Mouse (Mus musculus): ENCODE results near the gene Ephb1.

Ephb1 gene

DNA sequence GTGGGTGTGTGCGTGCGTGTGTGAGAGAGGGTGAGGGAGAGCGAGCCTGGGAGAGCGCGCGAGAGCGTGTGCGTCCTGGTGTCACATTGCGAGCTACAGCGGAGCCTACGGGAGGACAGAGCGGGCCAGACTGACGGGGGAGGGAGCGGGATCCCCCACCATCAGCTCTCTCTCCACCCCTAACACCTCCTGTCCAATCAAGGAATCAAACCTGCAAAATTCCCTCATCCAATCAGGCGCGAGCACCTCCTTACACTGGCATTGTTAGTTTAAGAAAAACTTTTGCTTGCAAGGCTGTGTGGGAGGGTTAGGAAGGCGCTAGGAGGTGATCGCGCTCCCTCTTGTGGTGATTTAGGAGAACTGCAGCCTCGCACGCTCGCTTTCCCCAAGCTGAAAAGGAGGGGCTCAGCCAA lies at the start of gene Ephb1:
Ephb1 (minus strand) TSS at position 133 of the 413 bp plus-strand sequence.
- peak; percentile 63 for DNase-seq (ENCODE audit: low spot score)

DNA sequence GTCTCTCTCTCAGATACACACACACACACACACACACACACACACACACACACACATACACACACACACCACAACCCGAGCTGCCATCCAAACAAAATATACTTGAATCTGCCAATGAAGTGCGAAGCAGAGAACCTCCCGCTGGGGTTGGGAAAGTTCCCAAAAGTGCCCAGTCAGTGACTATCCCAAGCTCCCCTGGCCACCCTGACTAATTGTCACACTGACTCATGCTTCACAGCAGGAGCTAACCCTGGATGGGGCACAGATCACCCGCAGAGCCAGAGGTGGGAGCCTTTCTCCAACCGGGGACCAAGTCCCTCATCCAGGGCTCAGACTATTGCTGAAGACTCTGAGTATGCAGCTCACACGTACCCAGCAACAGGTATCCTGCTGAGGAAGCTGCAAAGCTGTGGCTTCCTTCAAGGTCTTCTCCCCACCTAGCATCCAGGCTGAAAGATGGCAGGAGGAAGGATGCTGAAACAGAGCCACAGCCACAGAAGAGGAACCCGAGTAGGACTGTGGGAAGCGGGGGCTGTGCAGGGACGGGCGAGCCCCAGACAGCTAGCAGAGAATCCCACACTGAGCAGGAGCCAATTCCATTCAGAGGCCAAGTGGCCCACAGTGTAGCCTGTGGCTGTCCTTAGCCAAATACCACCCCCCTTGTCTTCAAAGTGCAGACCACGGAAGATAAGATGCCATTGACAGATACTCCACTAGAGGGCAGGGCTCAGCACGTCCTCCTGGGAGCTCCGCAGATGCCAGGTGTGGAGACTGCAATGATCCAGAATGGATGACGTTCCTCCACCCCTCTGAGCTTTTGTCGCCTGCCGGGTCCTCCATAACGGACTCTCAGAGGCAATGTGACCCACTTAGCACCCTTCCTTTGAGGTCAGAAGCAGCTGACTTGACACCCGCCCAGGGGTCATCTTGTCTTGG lies 48.9 kb upstream of the Ephb1 start:
- DNase-seq (ENCODE audit: low spot score): no peak

DNA sequence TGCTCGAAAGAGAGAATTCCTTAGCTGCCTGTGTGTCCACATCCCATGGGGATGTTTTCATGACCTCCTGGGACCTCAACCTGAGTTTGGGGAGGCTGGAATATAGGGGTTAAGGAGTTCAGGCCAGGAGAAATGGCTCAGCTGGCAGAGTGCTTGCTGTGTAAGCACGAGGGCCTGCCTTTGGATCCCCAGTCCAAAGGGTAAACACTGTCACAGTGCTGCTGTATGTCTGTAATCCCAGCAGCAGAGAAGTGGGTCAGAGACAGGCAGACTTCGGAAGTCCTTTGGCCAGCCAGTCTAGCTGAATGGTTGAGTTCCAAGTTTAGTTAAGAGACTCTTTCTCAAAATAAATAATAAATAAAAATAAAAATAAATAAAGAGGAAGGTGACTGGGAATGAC lies 48.2 kb upstream of the Ephb1 start:
- DNase-seq (ENCODE audit: low spot score): no peak

DNA sequence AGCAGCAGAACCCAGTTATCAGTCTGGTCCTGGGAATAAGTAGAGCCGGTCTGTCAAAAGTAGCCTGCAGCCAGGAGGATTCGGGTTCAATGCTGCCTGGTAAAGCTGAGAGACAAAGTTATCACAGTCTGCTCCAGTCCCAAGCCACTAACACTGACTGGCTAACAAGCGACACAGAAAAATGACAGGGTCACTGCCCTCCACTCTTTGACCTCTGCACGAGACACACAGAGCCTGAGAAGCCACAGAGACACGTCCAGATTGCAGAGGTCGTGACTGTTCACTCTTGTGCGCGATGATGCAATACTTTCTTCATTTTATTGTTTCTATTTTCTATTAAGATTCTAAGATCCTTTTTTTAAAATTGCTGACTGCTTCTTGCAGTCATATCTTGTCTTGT lies 33.8 kb upstream of the Ephb1 start:
- DNase-seq (ENCODE audit: low spot score): no peak

DNA sequence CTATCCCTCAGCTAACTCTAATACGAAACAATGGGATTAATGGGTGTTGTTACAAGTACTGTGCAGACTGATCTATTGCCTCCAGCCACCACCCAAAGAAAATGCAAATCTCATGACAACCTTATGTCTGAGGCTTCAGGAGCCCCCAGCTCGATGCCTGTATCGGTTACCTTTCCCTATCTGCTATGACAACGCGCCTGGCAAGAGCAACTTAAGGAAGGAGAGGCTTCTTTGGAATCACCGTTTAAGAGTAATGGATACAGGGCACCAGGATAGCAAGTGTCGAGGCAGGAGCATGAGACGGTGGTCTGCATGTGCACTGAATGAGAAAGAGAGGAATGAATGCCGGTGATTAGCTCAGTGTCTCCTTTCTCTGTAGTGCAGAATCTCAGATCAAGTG lies 32.3 kb upstream of the Ephb1 start:
- DNase-seq (ENCODE audit: low spot score): no peak

DNA sequence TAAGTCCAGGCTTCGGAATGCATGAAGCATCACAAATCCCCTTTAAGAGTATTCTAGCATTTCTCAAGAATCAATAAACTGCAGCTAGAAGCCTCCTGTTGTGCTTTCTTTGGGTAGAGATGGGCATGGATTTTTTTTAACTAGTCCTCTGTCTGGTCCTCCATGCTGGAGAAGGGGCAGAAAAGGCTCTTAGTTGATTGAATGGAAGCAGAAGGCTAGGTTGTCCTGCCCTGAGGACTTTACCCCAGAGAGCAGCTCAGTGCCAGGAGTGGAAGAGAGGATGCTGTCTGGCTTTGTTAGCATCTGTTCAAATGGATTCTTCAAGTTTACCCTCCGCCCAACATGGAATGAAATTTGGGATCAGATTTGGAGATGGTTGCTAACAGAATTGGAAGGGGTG lies 25.7 kb upstream of the Ephb1 start:
- no peak for DNase-seq (ENCODE audit: low spot score)

DNA sequence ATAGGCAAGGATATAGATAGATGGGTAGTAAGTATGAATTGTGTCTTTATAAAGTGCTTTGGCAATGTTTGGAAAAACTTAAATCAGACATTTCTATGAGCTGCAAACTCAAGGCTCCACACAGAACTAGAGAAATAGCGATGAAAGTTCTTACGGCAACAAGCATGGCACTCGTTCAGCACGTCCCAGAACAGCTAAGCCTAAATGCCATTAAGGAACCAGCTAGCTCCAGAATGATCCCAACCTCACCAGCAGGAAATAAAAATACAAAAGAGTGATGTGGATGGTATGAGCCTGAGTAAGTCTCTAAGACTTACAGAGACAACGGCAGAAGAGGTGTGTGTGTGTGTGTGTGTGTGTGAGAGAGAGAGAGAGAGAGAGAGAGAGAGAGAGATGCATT lies 20.2 kb upstream of the Ephb1 start:
- DNase-seq (ENCODE audit: low spot score): no peak

DNA sequence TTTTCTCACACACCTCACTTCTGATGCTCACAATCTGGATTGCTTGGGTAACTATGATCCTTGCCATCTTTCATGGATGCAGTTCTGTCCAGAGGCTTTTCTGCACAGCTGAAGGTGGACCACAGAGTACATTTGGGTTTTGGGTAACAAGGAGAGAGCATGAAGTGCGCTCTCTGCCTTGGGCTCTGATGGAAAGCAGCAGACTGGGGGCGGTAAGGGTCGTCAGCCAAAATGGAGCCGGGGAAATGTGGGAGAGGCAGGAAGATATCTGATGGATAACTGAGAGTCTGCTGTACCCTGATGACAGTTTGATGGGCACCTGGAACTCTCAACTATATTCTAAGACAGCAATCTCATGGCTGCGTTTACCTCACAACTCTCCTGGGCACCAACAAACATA lies 19.4 kb upstream of the Ephb1 start:
- DNase-seq (ENCODE audit: low spot score): no peak

DNA sequence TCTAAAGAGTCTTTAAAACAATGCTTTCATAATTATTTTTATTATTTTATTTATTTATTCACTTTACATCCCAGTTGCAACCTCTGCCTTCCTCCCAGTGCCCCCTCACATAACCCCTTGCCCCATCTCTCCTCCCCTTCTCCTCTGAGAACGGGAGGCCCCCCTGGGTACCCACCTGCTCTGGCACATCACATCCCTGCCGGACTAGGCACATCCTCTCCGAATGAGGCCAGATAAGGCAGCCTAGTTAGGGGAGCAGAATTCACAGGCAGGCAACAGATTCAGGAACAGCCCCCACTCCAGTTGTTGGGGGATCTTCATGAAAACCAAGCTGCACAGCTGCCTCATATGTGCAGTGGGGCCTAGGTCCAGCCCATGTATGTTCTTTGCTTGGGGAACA lies 17.4 kb upstream of the Ephb1 start:
- DNase-seq (ENCODE audit: low spot score): no peak

DNA sequence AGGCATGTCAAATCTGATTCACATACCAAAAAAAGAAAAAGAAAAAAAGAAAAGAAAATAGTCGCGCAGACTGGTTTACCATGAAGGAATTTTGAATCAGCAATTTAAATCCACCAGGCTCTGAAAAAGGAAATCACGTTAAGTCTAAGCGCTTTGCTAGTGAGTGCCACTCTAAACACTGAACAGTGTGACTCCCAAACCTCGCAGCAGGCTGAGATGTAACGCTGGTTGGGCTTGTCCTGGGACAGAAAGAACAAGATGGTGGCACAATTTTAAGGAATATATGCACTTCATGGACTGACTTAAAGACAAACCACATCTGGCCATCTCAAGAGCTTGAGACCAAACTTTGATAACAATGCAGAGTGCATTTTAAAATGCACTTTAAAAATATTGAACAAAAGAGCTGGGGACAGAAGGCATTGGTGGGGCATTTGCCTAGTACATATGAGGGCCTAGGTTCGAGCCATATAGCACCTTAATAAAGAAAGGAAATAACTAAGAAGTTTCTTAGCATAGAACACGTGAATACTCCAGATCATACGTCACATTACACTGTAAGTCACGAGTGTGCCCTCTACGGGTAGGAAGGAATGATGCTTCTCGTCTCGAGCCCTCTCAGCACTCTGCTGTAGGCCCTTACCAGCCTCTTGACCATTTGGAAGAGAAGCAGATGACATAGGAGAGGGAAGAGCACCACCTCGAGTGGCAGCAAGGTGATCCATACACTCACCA lies 16.7 kb upstream of the Ephb1 start:
- DNase-seq (ENCODE audit: low spot score): no peak

DNA sequence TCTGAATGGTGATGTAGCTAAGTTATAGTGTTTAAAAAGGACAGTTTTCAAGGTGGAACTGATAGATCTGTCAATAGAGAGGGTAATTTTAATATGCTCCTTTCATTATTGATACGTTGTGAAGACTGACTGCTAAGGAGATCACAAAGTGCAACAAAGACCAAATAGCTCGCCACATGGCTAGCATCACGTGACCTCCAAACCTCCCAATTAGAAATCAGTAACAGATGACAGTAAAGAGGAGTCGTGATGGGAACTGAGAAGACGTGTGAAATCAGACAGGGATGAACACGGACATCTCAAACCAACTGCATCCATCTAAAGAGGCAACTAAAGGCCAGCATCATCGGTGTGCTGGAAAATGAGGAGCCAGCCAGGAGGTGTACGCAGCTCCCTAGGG lies 15.6 kb upstream of the Ephb1 start:
- DNase-seq (ENCODE audit: low spot score): no peak

DNA sequence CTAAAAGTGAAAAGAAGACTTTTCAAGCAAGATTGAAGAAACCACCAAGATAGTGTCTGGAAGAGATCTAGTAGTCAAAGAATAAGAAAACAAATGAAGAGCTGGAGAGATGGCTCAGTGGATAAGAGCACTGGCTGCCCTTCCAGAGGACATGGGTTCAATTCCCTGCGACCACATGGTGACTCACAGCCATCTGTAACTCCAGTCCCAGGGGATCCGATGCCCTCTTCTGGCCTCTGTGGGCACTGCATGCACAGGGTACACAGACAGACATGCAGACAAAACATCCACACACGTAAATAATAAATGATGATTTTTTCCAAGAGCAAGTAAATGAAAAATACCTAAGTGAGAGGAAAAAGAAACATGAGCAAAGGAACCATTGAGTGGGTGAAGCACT lies 14.6 kb upstream of the Ephb1 start:
- no peak for DNase-seq (ENCODE audit: low spot score)

DNA sequence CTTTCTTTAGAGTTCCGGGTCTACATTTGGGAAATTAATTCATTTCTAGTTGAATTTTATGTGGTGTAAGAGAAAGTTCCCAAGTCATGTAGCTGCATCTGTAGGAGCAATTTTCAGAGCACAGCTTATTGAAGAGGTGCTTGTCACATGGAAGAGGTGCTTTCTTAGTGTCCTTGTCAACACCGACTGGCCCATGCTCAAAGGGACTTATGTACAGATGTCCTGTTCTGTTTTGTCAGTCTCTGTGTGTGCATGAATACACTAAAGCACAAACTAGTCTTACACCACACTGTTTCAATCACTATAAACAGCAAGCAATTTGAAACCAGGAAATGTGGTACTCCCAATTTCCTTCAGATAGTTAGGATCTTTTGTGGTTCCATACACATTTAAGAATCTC lies 13.3 kb upstream of the Ephb1 start:
- DNase-seq (ENCODE audit: low spot score): no peak

DNA sequence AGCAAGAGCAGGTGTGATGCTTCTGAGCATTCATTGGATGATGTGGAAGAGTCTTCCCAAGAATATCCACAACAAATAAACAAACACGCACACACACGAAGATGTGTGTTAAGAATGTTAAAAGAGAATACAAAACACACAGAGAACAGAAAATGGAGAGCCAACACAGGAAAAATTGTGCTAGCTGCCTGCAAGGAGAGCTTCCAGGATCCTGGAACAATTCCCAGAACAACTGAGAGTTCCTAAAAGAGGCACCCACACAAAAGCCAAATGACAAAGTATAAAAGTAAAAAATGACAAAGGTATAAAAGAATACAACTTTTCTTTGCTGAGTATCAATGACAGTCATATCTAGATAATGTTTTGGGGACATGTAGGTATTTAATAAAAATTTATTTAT lies 11.0 kb upstream of the Ephb1 start:
- no peak for DNase-seq (ENCODE audit: low spot score)

DNA sequence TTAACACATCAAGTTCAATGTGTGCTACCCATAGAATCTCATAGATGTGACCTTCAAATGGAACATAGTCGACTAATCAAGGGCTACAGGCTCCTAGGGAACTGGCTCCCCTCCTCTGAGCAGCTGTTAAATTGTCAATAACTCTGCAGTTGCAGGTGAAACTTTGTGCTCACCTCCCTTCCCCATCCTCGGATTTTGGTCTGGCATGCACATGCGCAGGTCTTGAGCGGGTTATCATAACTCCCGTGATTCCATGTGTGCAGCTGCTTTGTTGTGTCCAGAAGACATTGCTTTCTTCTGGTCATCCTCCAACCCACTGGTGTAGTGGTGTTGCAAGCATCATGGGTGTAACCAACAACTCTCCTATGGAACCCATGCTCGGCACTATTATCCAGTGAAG lies 4.8 kb upstream of the Ephb1 start:
- no peak for DNase-seq (ENCODE audit: low spot score)

DNA sequence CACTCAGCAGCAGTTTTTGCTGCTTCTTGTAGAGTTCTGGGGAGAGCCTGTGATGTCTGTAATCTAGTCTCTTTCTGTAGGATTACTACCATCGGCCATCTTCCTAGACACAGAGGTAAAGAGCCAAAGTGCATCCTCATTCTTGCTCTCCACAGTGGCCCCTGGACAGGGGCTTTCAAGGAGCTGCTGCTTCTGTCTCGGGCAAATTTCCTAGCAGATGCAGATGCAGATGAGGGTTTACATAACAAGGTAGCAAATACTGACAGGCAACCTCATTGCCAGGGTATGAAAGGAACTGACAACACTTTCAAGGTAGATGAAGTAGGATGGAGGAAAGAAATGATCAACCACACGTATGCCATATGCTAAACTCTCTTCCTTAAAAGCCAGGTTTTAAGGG lies 4.2 kb upstream of the Ephb1 start:
- no peak for DNase-seq (ENCODE audit: low spot score)

DNA sequence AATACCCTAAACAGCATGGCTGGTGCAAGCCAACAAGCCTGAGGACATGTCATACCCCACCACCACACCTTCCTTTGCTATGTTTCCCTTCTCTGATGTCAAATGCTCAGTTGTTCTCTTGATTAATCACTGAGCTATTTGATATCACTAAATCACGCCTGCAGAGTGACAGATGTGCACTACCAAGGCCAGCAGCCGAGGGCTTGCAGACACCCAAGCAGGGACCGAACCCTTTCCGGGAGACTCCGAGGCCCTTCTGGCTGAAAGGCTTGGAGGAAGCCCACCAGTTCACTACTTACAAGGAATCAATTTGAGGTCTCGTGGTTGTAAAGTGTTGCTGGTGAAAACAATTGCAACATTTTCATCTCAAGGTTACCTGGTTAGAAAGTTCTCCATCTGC lies 3.5 kb upstream of the Ephb1 start:
- no peak for DNase-seq (ENCODE audit: low spot score)

DNA sequence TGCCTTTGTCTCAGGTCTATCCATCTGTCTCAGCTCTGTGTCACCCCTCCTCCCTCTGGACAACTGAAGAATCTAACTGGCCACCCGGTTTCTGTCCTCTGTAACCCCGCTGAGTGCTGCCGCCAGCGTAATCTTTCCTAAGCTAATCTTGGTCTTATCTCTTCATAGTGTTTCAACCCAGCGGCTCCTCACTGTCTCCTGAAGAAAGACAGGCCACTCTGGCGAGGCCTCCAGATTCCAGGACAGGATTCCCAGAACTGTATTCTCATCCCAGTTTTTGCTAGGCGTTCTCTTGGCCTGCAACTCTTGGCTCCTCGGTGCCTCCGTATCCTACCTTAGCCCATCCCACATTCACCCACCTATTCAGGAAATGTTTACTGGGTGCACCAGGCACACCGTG lies 2.0 kb upstream of the Ephb1 start:
- no peak for DNase-seq (ENCODE audit: low spot score)

DNA sequence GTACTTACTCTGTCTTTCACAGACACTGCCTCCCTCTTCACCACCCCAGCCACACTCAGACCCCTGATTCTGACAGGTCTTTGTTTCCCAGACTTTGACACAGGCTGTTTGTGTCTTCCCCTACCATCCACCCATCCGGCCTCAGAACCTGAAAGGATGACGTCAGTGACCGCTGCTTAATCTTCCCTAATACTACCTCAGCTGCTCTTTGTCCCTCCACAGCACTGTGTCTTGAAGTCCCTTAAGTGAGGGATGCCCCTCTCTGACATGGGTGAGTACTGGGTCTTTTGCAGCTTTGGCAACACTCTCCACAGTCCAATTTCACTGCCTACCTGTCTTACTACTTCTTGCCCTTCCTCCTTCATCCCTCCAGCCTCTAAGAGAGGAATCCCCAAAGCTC lies 1.2 kb upstream of the Ephb1 start:
- DNase-seq (ENCODE audit: low spot score): no peak

DNA sequence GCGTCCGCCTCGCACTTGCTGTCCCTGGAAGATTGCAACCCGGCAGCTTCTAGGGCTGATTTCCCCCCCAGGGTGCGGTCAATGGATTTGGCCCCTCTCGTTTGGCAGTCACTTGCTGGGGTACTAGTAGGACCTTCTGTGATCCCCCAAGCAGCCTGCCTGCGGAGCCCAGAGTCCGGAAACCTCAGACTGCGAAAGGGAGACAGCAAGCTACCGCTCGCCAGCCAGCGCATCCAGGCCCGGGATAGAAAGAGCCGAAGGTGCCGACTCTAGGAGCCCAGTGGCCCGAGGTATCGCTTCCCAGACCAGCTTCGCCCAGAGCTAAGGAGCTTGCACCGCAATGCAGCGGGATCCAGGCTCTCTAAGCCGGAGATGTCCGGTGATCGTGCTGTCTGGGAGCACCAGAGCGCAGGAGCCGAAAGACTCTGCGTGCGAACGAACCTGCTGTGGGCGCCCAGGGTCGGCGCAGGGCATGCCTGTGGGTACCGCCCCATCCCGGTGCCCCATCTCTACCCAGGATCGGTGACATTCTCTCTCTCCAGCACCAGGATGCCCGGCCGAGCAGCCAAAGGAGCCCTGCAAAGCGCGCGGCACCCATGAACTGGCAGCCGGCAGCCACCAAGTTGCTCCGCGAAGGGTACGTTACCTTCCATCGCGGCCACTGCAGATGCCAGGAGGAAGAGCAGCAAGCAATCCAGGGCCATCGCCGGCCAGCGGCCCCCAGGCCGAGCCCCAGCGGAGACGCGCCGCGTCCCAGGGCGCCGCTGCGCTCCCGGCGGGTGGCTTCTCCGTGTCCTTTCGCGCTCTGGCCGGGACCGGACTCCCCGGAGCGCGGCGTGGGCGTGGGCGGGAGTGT lies 629 bp downstream of the Ephb1 start:
- DNase-seq (ENCODE audit: low spot score): no peak

DNA sequence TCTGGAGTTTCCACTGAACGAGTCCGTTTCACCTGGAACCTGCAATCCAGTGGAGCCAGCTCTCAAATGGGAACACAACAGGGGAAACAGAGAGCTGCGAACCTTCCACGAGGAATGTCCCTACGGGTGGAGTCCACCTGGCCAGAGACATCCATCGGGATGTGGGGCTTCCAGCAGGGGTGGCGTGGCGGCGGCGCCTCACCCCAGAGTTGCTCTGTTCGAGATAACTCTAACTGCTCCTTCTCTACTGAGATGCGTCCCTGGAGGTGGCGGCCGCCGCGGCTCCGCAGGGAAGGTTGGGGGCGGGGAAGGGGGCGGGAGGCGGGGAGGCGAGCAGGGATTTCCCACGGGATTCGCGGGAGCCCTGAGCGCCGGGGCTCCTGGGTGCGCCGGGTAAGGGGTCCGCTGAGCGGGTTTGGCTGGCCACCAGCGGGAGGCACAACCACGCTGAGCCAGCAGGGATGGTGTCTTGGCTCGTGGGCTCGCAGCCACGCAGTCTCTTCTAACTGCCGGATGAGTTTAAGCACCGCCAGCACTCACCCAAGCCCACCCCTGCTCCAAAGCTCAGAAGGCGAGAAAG lies 1.3 kb downstream of the Ephb1 start:
- DNase-seq (ENCODE audit: low spot score): no peak

All from ovary, postnatal 10 days (tissue).